Mouse (Mus musculus) B cell, adult 2 months (primary cell): ENCODE results near the gene Sptssb.

Source experiments
- DNase-seq, 2 experiments: peaks; one replicate each; pipeline ENCODE4 v3.0.0; 2022

Gene Sptssb

DNA sequence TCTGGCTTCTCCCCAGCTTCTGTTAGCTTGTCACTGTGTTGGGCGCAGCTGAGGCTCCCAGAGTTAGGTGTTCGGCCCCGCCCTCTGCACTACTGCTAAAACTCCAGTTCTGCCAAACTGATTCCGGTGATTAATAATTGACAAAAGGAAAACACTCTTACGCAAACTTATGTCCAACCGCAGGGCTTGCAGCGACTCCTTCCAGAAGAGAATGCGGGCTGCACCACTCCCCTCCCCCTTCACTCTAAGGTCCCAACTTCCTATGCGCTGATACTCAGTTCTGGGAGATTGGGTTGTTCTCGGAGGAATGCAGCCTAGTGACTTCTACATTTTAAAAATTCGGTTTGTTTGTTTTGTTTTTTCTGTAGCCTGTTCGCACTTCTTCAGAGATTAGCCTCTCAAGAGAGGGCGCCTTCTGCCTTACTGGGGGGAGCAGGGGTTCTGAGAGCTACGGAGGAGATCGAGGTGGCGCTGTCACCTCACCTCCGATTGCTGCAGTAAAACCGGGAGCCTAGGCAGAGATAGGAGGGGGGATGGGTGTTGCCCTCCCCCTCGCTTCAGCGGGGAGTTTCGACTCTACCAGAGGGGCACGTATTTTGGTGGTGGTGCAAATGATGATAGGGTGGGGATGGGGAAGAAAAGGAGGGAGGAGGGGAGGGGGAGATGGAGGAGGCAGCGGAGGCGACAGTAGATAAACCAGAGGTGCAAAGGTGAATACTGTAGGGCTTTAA, at the start of gene Sptssb:
Sptssb (minus strand) TSS at position 83 of the 731 bp plus-strand sequence.
- no peak for DNase-seq

DNA sequence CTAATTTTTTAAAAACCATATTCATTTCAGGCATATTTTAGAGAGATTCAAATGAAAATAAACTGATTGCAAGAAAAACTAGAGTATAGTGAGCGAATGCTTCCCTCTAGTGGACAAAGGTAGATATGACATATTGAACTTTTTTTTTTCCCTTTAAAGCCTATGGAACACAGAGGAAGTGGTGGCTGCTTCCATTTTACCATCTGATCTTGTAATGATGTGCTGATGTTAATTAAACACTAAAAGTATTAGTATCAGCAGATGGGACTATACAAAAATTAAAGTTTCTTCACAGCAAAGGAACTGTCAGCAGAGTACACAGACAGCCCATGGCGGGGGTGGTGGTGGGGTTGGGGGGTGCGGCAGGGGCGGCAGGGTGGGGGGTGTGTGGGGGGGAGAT, 48.3 kb upstream of the Sptssb start:
- DNase-seq = no peak

DNA sequence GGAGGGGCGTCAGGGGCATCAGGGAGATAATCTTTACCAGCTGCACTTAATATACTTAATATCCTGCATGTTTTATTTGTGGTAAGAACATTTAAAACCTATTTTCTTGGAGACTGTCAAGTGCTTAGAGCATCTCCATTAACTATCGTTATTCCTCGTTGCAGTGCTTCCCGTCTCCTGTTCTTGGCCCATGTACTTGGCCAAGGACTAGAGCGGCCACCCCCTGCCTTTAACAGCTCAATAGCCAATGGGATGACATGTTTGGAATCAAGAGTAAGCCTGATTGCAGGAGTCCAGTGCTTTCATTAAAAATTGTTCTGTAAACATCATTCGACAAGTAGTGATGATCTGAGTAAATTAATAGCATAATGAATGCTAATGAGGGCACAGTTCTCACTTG, 47.8 kb upstream of the Sptssb start:
- no peak for DNase-seq

- DNase-seq = no peak
Observed at GRCm38 (mm10) chr3:69902787-69903477, 43.2 kb upstream of the Sptssb start.

DNA sequence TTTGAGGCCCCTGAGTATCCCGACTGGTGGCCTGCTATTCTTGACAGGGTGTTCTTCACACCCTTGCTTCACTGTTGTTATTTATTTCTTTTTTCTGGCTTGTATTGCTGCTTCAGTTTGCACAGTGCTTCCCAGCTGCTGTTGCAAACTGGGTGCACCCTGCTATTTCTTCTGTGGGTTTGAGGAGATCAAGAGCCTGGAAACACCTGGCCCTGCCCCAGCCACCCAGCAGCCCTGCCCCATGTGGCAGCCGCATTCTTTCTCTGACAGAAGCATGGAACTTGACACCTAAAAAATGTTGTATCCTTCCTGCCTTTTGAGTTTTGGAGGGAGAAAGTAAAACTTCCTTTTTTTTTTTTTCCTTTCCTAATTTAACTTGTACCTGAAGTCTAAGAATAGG, 42.6 kb upstream of the Sptssb start:
- DNase-seq = no peak

DNA sequence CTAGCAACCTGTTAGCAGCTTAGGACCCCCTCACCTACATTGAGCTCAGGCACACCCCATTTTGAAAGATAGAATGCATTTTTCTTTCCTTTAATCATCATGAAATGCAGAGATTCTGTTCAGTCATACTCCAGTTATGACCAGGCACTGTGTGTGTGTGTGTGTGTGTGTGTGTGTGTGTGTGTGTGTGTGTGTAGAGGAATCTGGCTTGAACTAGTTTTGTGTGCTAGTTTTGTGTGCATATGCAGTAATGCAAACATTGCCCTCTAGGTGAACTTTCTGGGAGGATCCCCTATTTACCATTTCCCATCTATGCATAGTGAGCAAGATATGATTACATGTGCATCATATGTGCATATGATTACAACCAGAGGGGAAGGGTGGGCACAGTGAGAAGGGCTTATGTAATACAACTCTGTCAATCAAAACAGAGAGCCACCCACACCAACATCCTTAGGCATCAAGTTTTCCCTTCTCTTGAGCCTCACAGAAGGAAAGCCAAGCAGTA, 42.2 kb upstream of the Sptssb start:
- DNase-seq = no peak

DNA sequence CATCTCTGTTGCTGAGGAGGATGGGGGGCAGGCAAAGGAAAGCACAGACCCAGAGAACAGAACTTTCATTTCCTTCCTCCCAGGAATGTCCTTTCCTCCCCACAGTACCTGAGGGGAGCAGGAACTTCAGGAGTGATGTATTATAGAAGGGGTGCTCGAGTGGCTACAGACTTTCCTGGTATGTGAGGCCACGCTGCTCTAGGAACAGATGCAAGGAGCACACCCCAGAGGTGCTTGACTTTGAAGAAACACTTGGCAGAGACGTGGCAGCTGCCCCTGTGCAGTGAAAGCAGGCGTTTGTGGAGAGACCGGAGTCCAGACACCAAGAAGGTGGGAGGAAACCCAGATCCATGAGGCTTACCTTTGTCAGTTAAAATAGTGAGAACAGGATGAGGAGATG, 40.6 kb upstream of the Sptssb start:
- no peak for DNase-seq

- no peak for DNase-seq
Observed at GRCm38 (mm10) chr3:69897917-69898594, 38.3 kb upstream of the Sptssb start.

DNA sequence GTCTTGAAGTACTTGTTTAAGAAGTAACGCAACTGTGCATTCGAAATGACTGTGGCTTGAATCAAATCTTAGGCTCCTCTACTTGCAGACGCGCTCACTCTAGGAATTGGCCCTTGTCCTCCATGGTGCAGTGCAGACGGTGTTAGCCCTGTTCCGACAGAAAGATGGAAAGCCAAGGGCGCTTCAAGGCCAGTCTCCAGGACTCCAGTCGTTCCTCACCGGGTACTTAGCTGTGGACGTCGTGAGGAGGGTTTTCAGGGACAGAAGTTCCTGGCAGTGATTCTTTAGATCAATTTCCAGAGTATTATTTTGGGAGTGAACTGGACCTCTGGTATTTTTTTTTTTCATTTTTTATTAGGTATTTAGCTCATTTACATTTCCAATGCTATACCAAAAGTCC, 35.8 kb upstream of the Sptssb start:
- DNase-seq = no peak

DNA sequence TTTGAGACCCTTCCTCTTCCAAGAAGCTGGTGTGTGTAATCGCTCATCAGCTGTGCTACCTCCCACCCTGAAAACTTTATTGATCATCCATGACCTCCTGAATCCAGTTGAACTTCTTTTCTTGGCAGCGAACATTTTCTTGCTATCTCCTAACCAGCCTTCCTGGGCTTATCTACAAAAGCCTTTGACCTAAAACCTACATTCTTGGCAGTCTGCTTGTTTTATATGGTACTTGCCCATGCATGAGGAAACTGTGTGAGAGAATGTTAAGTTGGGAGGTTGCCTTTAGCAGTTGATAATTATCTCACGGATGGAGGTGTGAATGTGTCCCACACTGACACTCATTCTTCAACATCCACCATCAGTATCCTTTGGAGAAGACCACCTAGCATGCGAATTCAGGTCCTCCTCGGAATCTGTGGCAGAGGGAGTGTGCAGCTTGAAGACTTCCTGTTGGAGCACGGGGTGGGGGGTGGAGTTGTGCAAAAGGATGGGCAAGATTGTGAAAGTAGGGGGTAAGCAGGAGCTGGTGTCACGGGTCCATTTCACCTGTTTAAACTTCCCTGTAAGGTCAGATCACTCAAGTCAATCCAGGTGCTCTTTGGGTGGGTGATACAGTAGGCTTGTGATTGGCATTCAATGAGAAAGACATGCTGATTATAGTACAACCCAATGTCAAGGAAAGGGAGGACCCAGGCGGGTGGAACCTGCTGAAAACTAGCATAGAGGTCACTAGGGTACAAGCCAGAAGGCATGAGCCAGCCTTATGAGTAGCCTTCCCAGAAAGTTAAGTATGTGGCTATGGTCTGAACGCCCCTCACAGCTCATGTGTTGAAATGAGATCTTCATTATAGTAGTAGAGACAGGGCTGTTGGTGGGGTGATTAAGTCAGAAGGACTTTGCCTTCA, 32.7 kb upstream of the Sptssb start:
- no peak for DNase-seq

- no peak for DNase-seq
Observed at GRCm38 (mm10) chr3:69885866-69886265, 26.1 kb upstream of the Sptssb start.

GRCm38 (mm10) chr3:69883710-69884109, 24.0 kb upstream of the Sptssb start:
- no peak for DNase-seq

DNA sequence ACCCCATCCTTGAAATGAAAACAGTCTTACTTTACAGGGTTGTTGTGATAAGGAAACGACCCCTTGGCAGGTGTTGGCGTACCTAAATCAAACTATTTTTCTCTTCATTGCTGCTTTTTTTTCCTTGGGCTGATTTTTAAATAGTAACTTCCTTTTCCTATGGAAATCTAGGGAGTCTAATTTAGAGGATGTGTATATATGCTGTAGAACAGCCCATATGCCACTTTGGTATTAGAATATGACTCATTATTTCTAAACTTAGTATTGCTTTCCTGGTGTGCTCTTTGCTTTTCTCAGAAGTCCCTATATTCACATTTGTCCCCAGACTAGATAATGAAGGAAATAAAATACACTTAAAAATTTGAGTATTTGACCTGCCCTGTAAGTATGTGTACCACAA, 17.8 kb upstream of the Sptssb start:
- DNase-seq = no peak

DNA sequence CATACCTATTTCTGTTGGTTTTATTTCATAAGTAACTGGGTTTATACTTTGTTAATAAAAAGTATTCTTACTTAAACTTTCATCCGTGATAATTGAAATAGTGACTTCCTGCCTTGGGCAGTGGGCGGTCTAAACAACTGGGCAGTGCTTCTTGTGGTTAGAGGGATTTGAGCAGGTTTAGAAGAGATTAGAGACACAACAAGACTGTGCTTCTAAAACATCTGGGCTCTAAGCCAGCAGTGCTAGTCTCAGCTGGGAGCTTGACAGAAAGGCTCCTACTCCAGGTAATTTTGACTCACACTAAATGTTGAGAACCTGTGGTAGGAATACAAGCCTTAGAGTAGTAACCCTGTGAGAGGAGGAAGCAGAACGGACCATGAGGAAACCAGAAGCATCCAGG, 15.0 kb upstream of the Sptssb start:
- no peak for DNase-seq

- no peak for DNase-seq
Observed at GRCm38 (mm10) chr3:69872661-69873327, 13.1 kb upstream of the Sptssb start.

- DNase-seq = no peak
Observed at GRCm38 (mm10) chr3:69871174-69871573, 11.4 kb upstream of the Sptssb start.

GRCm38 (mm10) chr3:69869702-69870101, 10.0 kb upstream of the Sptssb start:
- DNase-seq = no peak

DNA sequence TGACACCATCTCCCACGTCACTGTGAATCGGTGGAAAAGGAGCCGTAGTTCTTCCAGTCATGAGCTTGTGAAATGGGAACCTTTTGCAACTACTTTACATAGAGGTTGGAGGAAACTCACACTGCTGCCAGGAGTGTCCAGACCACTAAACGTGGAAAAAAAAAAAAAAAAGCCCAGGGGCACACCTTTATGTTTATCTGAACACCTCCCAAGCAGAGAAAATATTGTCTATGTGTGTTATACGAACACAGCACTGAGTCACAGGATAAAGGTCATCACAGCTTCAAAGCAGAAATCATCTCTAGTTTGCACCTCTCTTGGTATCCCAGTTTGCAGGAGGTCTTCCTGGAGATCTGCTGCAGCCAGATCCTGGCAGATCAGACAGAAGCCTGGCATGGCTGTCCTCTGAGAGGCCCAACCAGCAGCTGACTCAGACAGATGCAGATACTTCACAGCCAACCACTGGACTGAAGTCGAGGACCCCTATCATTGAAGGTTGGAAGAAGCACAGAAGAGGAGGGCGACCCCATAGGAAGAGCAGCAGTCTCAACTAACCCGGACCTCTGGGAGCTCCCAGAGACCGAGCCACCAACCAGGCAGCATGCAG, 2.2 kb upstream of the Sptssb start:
- no peak for DNase-seq

DNA sequence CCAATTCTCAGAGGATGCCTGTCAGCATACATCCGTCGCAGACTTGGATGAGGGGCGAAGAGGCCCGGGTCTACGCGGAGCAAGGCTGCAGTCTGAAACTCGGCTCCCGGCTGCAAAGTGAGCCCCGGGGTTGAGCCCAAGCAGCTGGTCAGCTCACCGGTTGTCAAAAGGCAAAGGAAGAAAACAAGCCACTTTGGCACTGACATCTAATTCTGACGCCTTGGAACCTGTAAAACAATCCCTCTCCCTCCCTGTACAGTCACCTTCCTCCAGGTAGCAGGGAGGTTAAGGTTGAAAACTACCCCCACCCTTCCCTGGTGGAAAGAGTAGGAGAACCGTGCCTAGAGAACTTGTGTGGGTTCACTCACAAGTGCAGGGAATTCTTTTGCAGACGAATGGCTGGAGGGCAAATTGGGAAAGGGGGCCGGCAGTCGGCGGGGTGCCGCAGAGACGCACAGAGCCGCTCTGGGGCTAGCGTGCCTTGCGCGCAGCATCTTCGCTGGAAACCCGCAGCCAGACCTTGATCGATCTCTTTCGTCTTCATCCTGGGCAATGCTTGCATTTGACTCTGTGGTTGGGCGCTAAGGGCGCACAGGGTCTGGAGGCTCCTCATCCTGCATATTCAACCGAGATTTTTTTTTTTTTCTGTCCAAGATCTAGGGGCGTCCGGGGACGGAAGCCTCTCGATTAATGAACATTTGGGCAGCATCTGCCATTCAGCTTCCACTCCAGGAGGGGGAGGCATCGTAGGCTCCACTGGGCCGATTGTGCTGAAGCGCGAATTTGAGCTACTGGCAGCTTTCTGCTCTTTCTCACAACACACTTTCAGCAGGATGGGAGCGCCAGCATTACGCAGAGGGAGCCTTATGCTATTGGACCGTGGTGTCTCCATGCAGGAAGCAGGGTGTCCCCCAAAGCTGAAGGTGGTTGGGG, 1.1 kb upstream of the Sptssb start:
- DNase-seq = no peak

GRCm38 (mm10) chr3:69839485-69839884, 20.3 kb downstream of the Sptssb start:
- no peak for DNase-seq

DNA sequence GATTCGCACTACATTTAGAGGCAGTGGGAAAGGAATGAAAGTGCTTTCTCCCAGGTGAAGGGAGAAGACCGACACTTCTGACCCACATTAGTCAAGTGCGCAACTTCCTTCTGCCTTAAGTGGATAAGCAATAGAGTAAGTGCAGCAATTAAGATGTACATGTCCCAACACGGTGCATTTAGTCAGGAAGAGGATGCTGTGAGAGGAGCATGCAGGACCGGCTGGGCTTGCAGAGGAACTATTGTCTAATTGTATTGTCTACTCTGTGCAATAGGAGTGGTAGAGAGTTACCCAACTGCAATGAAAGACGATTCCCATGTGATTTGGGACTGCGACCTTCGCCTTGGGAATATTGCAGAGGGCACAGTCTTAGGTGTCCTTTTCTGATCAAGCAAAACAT, 30.2 kb downstream of the Sptssb start:
- no peak for DNase-seq
